Mouse (Mus musculus): ENCODE measurements at regions not wholly inside any gene's neighbourhood (a gene's known extent, or its start where the extent isn't known, plus 50 kb on each side); places are given as distances from the start of the nearest gene placed in this dataset.

- peak in 1 of 2 experiments; percentile 7 for DNase-seq (ENCODE audit: low spot score in 2 of 2)
Measured at GRCm38 (mm10) chr7:54458386-54458785, 376.9 kb upstream of the Luzp2 start.

GRCm38 (mm10) chr7:54491254-54491653 lies 344.0 kb upstream of the Luzp2 start:
- no peak for DNase-seq (ENCODE audit: low spot score in 2 of 2)

GRCm38 (mm10) chr7:54505235-54505634 lies 330.1 kb upstream of the Luzp2 start:
- no peak for DNase-seq (ENCODE audit: low spot score in 2 of 2)

- no peak for DNase-seq (ENCODE audit: low spot score in 2 of 2)
Measured at GRCm38 (mm10) chr7:54507006-54507405, 328.3 kb upstream of the Luzp2 start.

- no peak for DNase-seq (ENCODE audit: low spot score in 2 of 2)
Measured at GRCm38 (mm10) chr7:54535693-54536092, 299.6 kb upstream of the Luzp2 start.

GRCm38 (mm10) chr7:54557436-54557835 lies 277.9 kb upstream of the Luzp2 start:
- DNase-seq (ENCODE audit: low spot score in 2 of 2) = no peak

- DNase-seq (ENCODE audit: low spot score in 2 of 2) = no peak
Measured at GRCm38 (mm10) chr7:54565569-54566179, 269.6 kb upstream of the Luzp2 start.

- DNase-seq (ENCODE audit: low spot score in 2 of 2) = no peak
Measured at GRCm38 (mm10) chr7:54599776-54600175, 235.5 kb upstream of the Luzp2 start.

GRCm38 (mm10) chr7:54622436-54622835 lies 212.9 kb upstream of the Luzp2 start:
- DNase-seq (ENCODE audit: low spot score in 2 of 2) = no peak

GRCm38 (mm10) chr7:54633930-54634329 lies 201.4 kb upstream of the Luzp2 start:
- no peak for DNase-seq (ENCODE audit: low spot score in 2 of 2)

- no peak for DNase-seq (ENCODE audit: low spot score in 2 of 2)
Measured at GRCm38 (mm10) chr7:54634348-54635035, 200.8 kb upstream of the Luzp2 start.

GRCm38 (mm10) chr7:54645314-54645713 lies 190.0 kb upstream of the Luzp2 start:
- no peak for DNase-seq (ENCODE audit: low spot score in 2 of 2)

- no peak for DNase-seq (ENCODE audit: low spot score in 2 of 2)
Measured at GRCm38 (mm10) chr7:54649025-54649424, 186.3 kb upstream of the Luzp2 start.

Data from left cerebral cortex, adult 8-10 months (tissue).